Mouse (Mus musculus) ES-Bruce4 (cell line): ENCODE data around the gene Retreg1. TPM values are rescaled to one million over a fixed set of nuclear protein-coding genes. Genes with fewer than 3 reads are reported as not detected.

Source experiments
- H3K27ac ChIP-seq: 2 replicates; pipeline ENCODE4 v1.5.1; 2012; ENCODE audit warnings: low read length, inconsistent platforms; ENCODE audit not compliant: insufficient read depth
- H3K27me3 ChIP-seq: 2 replicates; pipeline ENCODE4 v1.6.1; 2012; ENCODE audit warnings: mild to moderate bottlenecking, low read length, inconsistent platforms; ENCODE audit not compliant: control insufficient read depth, poor library complexity, insufficient read depth, severe bottlenecking
- H3K36me3 ChIP-seq: 2 replicates; pipeline ENCODE4 v1.6.1; 2012; ENCODE audit warnings: inconsistent platforms, mild to moderate bottlenecking, low read length, moderate library complexity; ENCODE audit not compliant: control insufficient read depth, poor library complexity, insufficient read depth, severe bottlenecking
- H3K4me1 ChIP-seq: one replicate; pipeline ENCODE4 v1.8.1; 2011; ENCODE audit warnings: low read length; ENCODE audit not compliant: control insufficient read depth, insufficient read depth
- H3K4me3 ChIP-seq: 2 replicates; pipeline ENCODE4 v1.5.1; 2011; ENCODE audit warnings: low read depth, mild to moderate bottlenecking, low read length
- H3K9ac ChIP-seq: 2 replicates; pipeline ENCODE4 v1.6.1; 2012; ENCODE audit warnings: low read depth, mild to moderate bottlenecking, inconsistent platforms; ENCODE audit not compliant: poor library complexity, severe bottlenecking
- H3K9me3 ChIP-seq: replicated peaks from 2 replicates; pipeline ENCODE4 v1.6.1; 2012; ENCODE audit warnings: mild to moderate bottlenecking, low read length, inconsistent platforms; ENCODE audit not compliant: control insufficient read depth, poor library complexity, insufficient read depth, severe bottlenecking
- CTCF ChIP-seq: IDR thresholded peaks from one replicate; pipeline ENCODE4 v1.8.1; 2011; ENCODE audit warnings: low read depth, low read length
- EP300 ChIP-seq: IDR thresholded peaks from 2 replicates; pipeline ENCODE4 v1.6.1; 2011; ENCODE audit warnings: low read depth, low read length; ENCODE audit not compliant: insufficient read depth
- POLR2A ChIP-seq: IDR thresholded peaks from one replicate; pipeline ENCODE4 v1.8.1; 2011; ENCODE audit warnings: low read length; ENCODE audit not compliant: insufficient read depth
- polyA plus RNA-seq: library from polyadenylated mRNA; stranded (reverse); fragments of >200 nt; gene quantifications from 2 replicates; pipeline ENCODE4 v1.2.4, GENCODE M21; 2011; ENCODE audit warnings: low read depth; ENCODE audit not compliant: missing spikeins, insufficient read depth, insufficient read length

Retreg1 gene
- polyA plus RNA-seq, 1 experiment: 16.5 TPM

- Histone ChIP-seq H3K9me3 (no peaks in the 10 kb centered on the region), H3K27ac (no peak overlapping the region), H3K4me1 (no peaks in the 10 kb centered on the region), H3K36me3 (no peaks in the 10 kb centered on the region), H3K9ac (no peak overlapping the region), H3K4me3 (no peak overlapping the region), H3K27me3 (no peaks in the 10 kb centered on the region)
- no peak for TF ChIP-seq EP300
- no peak for TF ChIP-seq CTCF
- no peak for TF ChIP-seq POLR2A
Observed at GRCm38 (mm10) chr15:25918641-25919040, 75.7 kb downstream of the Retreg1 start.

DNA sequence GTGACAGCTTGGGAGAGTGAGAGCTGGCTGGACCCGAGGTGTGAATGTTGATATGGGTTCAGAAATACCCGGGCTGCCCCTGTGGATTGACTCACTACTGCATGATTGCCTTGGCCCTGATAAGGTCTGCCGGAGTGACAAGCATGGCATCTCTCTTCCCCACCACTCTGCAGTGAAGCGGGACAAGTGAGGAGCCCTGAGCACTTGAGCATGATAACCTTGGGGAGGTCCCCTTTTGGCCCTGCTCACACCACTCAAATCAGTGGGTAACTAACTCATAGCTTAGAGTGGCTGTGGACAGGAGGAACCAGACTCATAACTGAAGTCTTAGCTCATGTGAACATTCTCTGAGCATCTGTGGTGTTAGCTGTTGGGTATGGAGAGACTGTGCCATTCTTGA lies 77.0 kb downstream of the Retreg1 start:
- no peaks in the 10 kb centered on the region for H3K4me1 ChIP-seq
- no peaks in the 10 kb centered on the region for H3K36me3 ChIP-seq
- H3K9ac ChIP-seq: no peak overlapping the region
- no peak for TF ChIP-seq EP300
- TF ChIP-seq CTCF: no peak
- no peak for TF ChIP-seq POLR2A
- H3K9me3 ChIP-seq: no peaks in the 10 kb centered on the region
- H3K27me3 ChIP-seq: no peaks in the 10 kb centered on the region
- no peak overlapping the region for H3K27ac ChIP-seq
- no peak overlapping the region for H3K4me3 ChIP-seq

- Histone ChIP-seq H3K9ac (no peak overlapping the region), H3K27ac (no peak overlapping the region), H3K9me3 (no peaks in the 10 kb centered on the region), H3K36me3 (no peaks in the 10 kb centered on the region), H3K27me3 (no peaks in the 10 kb centered on the region), H3K4me1 (no peaks in the 10 kb centered on the region), H3K4me3 (no peak overlapping the region)
- TF ChIP-seq CTCF (no peak), POLR2A (no peak), EP300 (no peak)
Observed at GRCm38 (mm10) chr15:25920886-25921285, 77.9 kb downstream of the Retreg1 start.

GRCm38 (mm10) chr15:25922007-25922406 lies 79.0 kb downstream of the Retreg1 start:
- no peak overlapping the region for H3K9ac ChIP-seq
- no peak overlapping the region for H3K4me3 ChIP-seq
- H3K36me3 ChIP-seq: no peaks in the 10 kb centered on the region
- no peaks in the 10 kb centered on the region for H3K4me1 ChIP-seq
- no peaks in the 10 kb centered on the region for H3K27me3 ChIP-seq
- H3K9me3 ChIP-seq: no peaks in the 10 kb centered on the region
- TF ChIP-seq POLR2A (no peak), CTCF (no peak), EP300 (no peak)
- H3K27ac ChIP-seq: no peak overlapping the region

GRCm38 (mm10) chr15:25923916-25924315 lies 80.9 kb downstream of the Retreg1 start:
- Histone ChIP-seq H3K4me3 (no peak overlapping the region), H3K4me1 (no peaks in the 10 kb centered on the region), H3K27ac (no peak overlapping the region), H3K27me3 (no peaks in the 10 kb centered on the region), H3K36me3 (no peaks in the 10 kb centered on the region), H3K9ac (no peak overlapping the region), H3K9me3 (no peaks in the 10 kb centered on the region)
- TF ChIP-seq EP300: no peak

GRCm38 (mm10) chr15:25926171-25926570 lies 83.2 kb downstream of the Retreg1 start:
- no peaks in the 10 kb centered on the region for H3K4me1 ChIP-seq
- H3K27me3 ChIP-seq: no peaks in the 10 kb centered on the region
- no peak overlapping the region for H3K27ac ChIP-seq
- H3K4me3 ChIP-seq: no peak overlapping the region
- no peaks in the 10 kb centered on the region for H3K36me3 ChIP-seq
- H3K9me3 ChIP-seq: no peaks in the 10 kb centered on the region
- H3K9ac ChIP-seq: no peak overlapping the region
- no peak for TF ChIP-seq POLR2A
- TF ChIP-seq CTCF: no peak
- no peak for TF ChIP-seq EP300
